In genomic region chr8:105609355-105609754, GRCm38 (mm10) we compare ENCODE assay signal across 15 mouse cellular contexts. TPM values are rescaled to one million over a fixed set of nuclear protein-coding genes. Genes with fewer than 3 reads are reported as not detected.
DNase-seq lines count a peak whose midpoint lies in the region; ATAC-seq and TF ChIP-seq lines count a peak whose summit lies in the region.
"Had no signal": no experiment of that assay in that cellular context is flagged by ENCODE, and none has a peak within 500 bp of the region (broad histone marks: within the 10 kb centered on the region; RNA-seq: fewer than 3 reads in every experiment).

No protein-coding gene starts in this region.

- TF ChIP-seq EP300 in heart, adult 2 months (IDR thresholded peaks at IDR 0.05; ENCODE audit: insufficient read depth, low read depth, low read length), result no peak
- no peak for TF ChIP-seq EP300 in lung, postnatal 0 days (IDR thresholded peaks at IDR 0.05)

- no peak for DNase-seq in heart, adult 2 months
- no peak for DNase-seq in heart, adult 9 months (ENCODE audit: low spot score in 2 of 2)
- no peak for DNase-seq in lung, postnatal 0 days (ENCODE audit: low spot score)
- no peak for DNase-seq in lung, postnatal 10 days
- DNase-seq in midbrain, embryonic 11.5 days (ENCODE audit: low spot score, missing footprints), result no peak
- DNase-seq: adrenal gland, adult 2 months; cerebellum, adult 8-10 months had no signal

- no peak overlapping the region for H3K4me2 ChIP-seq in lung, postnatal 0 days (replicated peaks; ENCODE audit: low read depth, low read length)
- no peak overlapping the region for H3K4me2 ChIP-seq in intestine, postnatal 0 days (replicated peaks; ENCODE audit: low read depth)
- no peak overlapping the region for H3K4me2 ChIP-seq in midbrain, embryonic 11.5 days
- H3K4me2 ChIP-seq: forebrain, embryonic 13.5 days; limb, embryonic 15.5 days; neural tube, embryonic 15.5 days had no signal

- ATAC-seq in lung, postnatal 0 days, result no peak
- ATAC-seq in hematopoietic stem cell, adult 5-6 weeks (replicated peaks in 1 of 2; ENCODE audit: insufficient read depth in 1 of 2, low FRiP score in 2 of 2, low TSS enrichment in 1 of 2, low read depth in 1 of 2, poor library complexity in 2 of 2, severe bottlenecking in 2 of 2), result peak; percentile 17 to 23
- ATAC-seq in megakaryocyte progenitor cell, adult 5-6 weeks (replicated peaks; ENCODE audit: poor library complexity), result peak; percentile 52
- ATAC-seq in intestine, postnatal 0 days, result no peak
- no peak for ATAC-seq in midbrain, embryonic 11.5 days (ENCODE audit: low FRiP score)
- ATAC-seq: forebrain, embryonic 13.5 days had no signal

- peaks cover 23% of the 10 kb centered on the region for H3K4me1 ChIP-seq in heart, adult 2 months (ENCODE audit: control insufficient read depth, insufficient read depth, low read length)
- peaks cover 11% of the 10 kb centered on the region for H3K4me1 ChIP-seq in lung, postnatal 0 days (ENCODE audit: insufficient read depth, low read depth, low read length)
- H3K4me1 ChIP-seq in intestine, postnatal 0 days (replicated peaks; ENCODE audit: control insufficient read depth, insufficient read depth, low read length), result peaks cover 8% of the 10 kb centered on the region; the same call in 1 of the 2 replicates
- peaks cover 20% of the 10 kb centered on the region for H3K4me1 ChIP-seq in midbrain, embryonic 11.5 days (ENCODE audit: control insufficient read depth, insufficient read depth, low read length)

- H3K4me3 ChIP-seq in heart, adult 2 months, result no peak overlapping the region
- H3K4me3 ChIP-seq in lung, postnatal 0 days (ENCODE audit: low read depth, low read length), result no peak overlapping the region
- no peak overlapping the region for H3K4me3 ChIP-seq in intestine, postnatal 0 days (ENCODE audit: low read depth, low read length)
- H3K4me3 ChIP-seq in midbrain, embryonic 11.5 days (ENCODE audit: low read depth, low read length), result no peak overlapping the region
- H3K4me3 ChIP-seq: forebrain, embryonic 13.5 days; limb, embryonic 15.5 days; neural tube, embryonic 15.5 days had no signal

- H3K36me3 ChIP-seq in heart, adult 2 months (ENCODE audit: control insufficient read depth, insufficient read depth, low read length), result peaks cover 10% of the 10 kb centered on the region; the same call in 1 of the 2 replicates
- H3K36me3 ChIP-seq in lung, postnatal 0 days (ENCODE audit: insufficient read depth, low read length), result no peaks in the 10 kb centered on the region
- no peaks in the 10 kb centered on the region for H3K36me3 ChIP-seq in intestine, postnatal 0 days (ENCODE audit: control insufficient read depth, insufficient read depth)
- H3K36me3 ChIP-seq in midbrain, embryonic 11.5 days (ENCODE audit: control insufficient read depth, insufficient read depth, low read length), result no peaks in the 10 kb centered on the region
- H3K36me3 ChIP-seq: limb, embryonic 15.5 days; neural tube, embryonic 15.5 days had no signal

- TF ChIP-seq POLR2A in heart, adult 2 months (IDR thresholded peaks at IDR 0.05; ENCODE audit: insufficient read depth, low read depth, low read length), result no peak

- H3K79me2 ChIP-seq in heart, adult 2 months (replicated peaks; ENCODE audit: control insufficient read depth, insufficient read depth, low read length), result peaks cover 11% of the 10 kb centered on the region

- H3K27ac ChIP-seq in heart, adult 2 months, result peak overlapping the region; percentile 34
- H3K27ac ChIP-seq in lung, postnatal 0 days (ENCODE audit: low read length), result peak overlapping the region; percentile 35; the same call in 1 of the 2 replicates
- no peak overlapping the region for H3K27ac ChIP-seq in intestine, postnatal 0 days (ENCODE audit: low read depth, low read length)
- H3K27ac ChIP-seq in midbrain, embryonic 11.5 days (ENCODE audit: low read depth, low read length), result no peak overlapping the region
- H3K27ac ChIP-seq: forebrain, embryonic 13.5 days; limb, embryonic 15.5 days; neural tube, embryonic 15.5 days had no signal

- H3K9ac ChIP-seq in heart, adult 2 months (ENCODE audit: low read depth, low read length), result no peak overlapping the region
- H3K9ac ChIP-seq in lung, postnatal 0 days (replicated peaks; ENCODE audit: low read depth), result no peak overlapping the region
- H3K9ac ChIP-seq in intestine, postnatal 0 days (ENCODE audit: low read depth, low read length), result no peak overlapping the region
- no peak overlapping the region for H3K9ac ChIP-seq in midbrain, embryonic 11.5 days (ENCODE audit: low read length)
- H3K9ac ChIP-seq: forebrain, embryonic 13.5 days; limb, embryonic 15.5 days; neural tube, embryonic 15.5 days had no signal

- no peaks in the 10 kb centered on the region for H3K27me3 ChIP-seq in heart, adult 2 months (ENCODE audit: control insufficient read depth, insufficient read depth, low read length)
- H3K27me3 ChIP-seq in lung, postnatal 0 days (replicated peaks; ENCODE audit: insufficient read depth, low read length), result no peaks in the 10 kb centered on the region
- peaks cover 4% of the 10 kb centered on the region; the same call in 1 of the 2 replicates for H3K27me3 ChIP-seq in intestine, postnatal 0 days (replicated peaks; ENCODE audit: control insufficient read depth, insufficient read depth, low read length)
- H3K27me3 ChIP-seq in midbrain, embryonic 11.5 days (ENCODE audit: control insufficient read depth, insufficient read depth, low read length), result peaks cover 21% of the 10 kb centered on the region; the same call in 1 of the 2 replicates

- intact Hi-C loops in heart, adult 2 months (cut with DNase I), result no loop called here

- TF ChIP-seq CTCF in heart, adult 2 months (IDR thresholded peaks at IDR 0.05), result no peak
- TF ChIP-seq CTCF in lung, postnatal 0 days (IDR thresholded peaks at IDR 0.05), result no peak
- TF ChIP-seq CTCF in intestine, postnatal 0 days (IDR thresholded peaks at IDR 0.05; ENCODE audit: low read depth), result no peak

- H3K9me3 ChIP-seq in lung, postnatal 0 days (ENCODE audit: low read length), result no peaks in the 10 kb centered on the region
- H3K9me3 ChIP-seq in intestine, postnatal 0 days (ENCODE audit: control insufficient read depth), result no peaks in the 10 kb centered on the region
- H3K9me3 ChIP-seq in midbrain, embryonic 11.5 days (ENCODE audit: control insufficient read depth, low read length), result no peaks in the 10 kb centered on the region
- H3K9me3 ChIP-seq: forebrain, embryonic 13.5 days; limb, embryonic 15.5 days; neural tube, embryonic 15.5 days had no signal

- WGBS in heart, adult 2 months, result 38% methylated on average over 2 of the region's 2 CpGs
- WGBS in lung, postnatal 0 days, result 56% methylated on average over 2 of the region's 2 CpGs
- WGBS in intestine, postnatal 0 days, result 64% methylated on average over 2 of the region's 2 CpGs
- 80% methylated on average over 2 of the region's 2 CpGs for WGBS in midbrain, embryonic 11.5 days

RNA-seq across cellular contexts. Expression of gene Ripor1, which starts 4.3 kb away (rescaled TPM):
- total RNA-seq in heart, adult 2 months (2021), result 10 to 100 TPM; 42.5 to 51.6 TPM
- 39.2 TPM in 2 replicates for polyA plus RNA-seq in heart, adult 2 months (2012; rRNA removed)
- polyA plus RNA-seq in lung, postnatal 0 days (2015; fragmentation: Nextera tagmentation; extraction: Ambion mirVana), result 25.5 and 28.5 TPM in 2 replicates
- 11.7 and 18.1 TPM in 2 replicates for total RNA-seq in hematopoietic stem cell, adult 5-6 weeks (2017)
- 46.9 and 53.0 TPM in 2 replicates for total RNA-seq in megakaryocyte progenitor cell, adult 5-6 weeks (2015)
- total RNA-seq in megakaryocyte progenitor cell, adult 5-6 weeks (2017), result 6.4 and 6.6 TPM in 2 replicates
- 10.2 and 10.3 TPM in 2 replicates for polyA plus RNA-seq in intestine, postnatal 0 days (2015; fragmentation: Nextera tagmentation; extraction: Ambion mirVana)
- 10.5 and 12.9 TPM in 2 replicates for polyA plus RNA-seq in midbrain, embryonic 11.5 days (2014; fragmentation: Nextera tagmentation; extraction: Ambion mirVana)

RNA-seq across cellular contexts. Expression of gene Ctcf, which starts 27.0 kb away (rescaled TPM):
- total RNA-seq in heart, adult 2 months (2021), result 10 to 100 TPM; 41.4 to 41.9 TPM
- polyA plus RNA-seq in heart, adult 2 months (2012; rRNA removed), result 9.3 and 13.6 TPM in 2 replicates
- 71.3 and 73.6 TPM in 2 replicates for polyA plus RNA-seq in lung, postnatal 0 days (2015; fragmentation: Nextera tagmentation; extraction: Ambion mirVana)
- 116 and 202 TPM in 2 replicates for total RNA-seq in hematopoietic stem cell, adult 5-6 weeks (2017)
- 95.7 and 103 TPM in 2 replicates for total RNA-seq in megakaryocyte progenitor cell, adult 5-6 weeks (2015)
- total RNA-seq in megakaryocyte progenitor cell, adult 5-6 weeks (2017), result 88.1 and 104 TPM in 2 replicates
- 42.2 and 44.7 TPM in 2 replicates for polyA plus RNA-seq in intestine, postnatal 0 days (2015; fragmentation: Nextera tagmentation; extraction: Ambion mirVana)
- 112 and 115 TPM in 2 replicates for polyA plus RNA-seq in midbrain, embryonic 11.5 days (2014; fragmentation: Nextera tagmentation; extraction: Ambion mirVana)

RNA-seq across cellular contexts. Expression of gene Agrp, which starts 27.8 kb away (rescaled TPM):
- not detected for total RNA-seq in heart, adult 2 months (2021)
- 0.31 TPM in 1 of 2 replicates, not detected in the other for polyA plus RNA-seq in heart, adult 2 months (2012; rRNA removed)
- 0.44 and 0.75 TPM in 2 replicates for polyA plus RNA-seq in lung, postnatal 0 days (2015; fragmentation: Nextera tagmentation; extraction: Ambion mirVana)
- not detected in 2 replicates for total RNA-seq in hematopoietic stem cell, adult 5-6 weeks (2017)
- total RNA-seq in megakaryocyte progenitor cell, adult 5-6 weeks (2015), result not detected in 2 replicates
- not detected in 2 replicates for total RNA-seq in megakaryocyte progenitor cell, adult 5-6 weeks (2017)
- polyA plus RNA-seq in intestine, postnatal 0 days (2015; fragmentation: Nextera tagmentation; extraction: Ambion mirVana), result 0.43 and 1.1 TPM in 2 replicates
- 0.56 and 0.68 TPM in 2 replicates for polyA plus RNA-seq in midbrain, embryonic 11.5 days (2014; fragmentation: Nextera tagmentation; extraction: Ambion mirVana)
- total RNA-seq: heart, adult 18-20 months; left cerebral cortex, postnatal 10 days had no signal

RNA-seq across cellular contexts. Expression of gene Atp6v0d1, which starts 43.5 kb away (rescaled TPM):
- 10 to 100 TPM; 46.4 to 48.9 TPM for total RNA-seq in heart, adult 2 months (2021)
- 61.7 and 69.0 TPM in 2 replicates for polyA plus RNA-seq in heart, adult 2 months (2012; rRNA removed)
- polyA plus RNA-seq in lung, postnatal 0 days (2015; fragmentation: Nextera tagmentation; extraction: Ambion mirVana), result 141 and 146 TPM in 2 replicates
- 37.7 and 39.7 TPM in 2 replicates for total RNA-seq in hematopoietic stem cell, adult 5-6 weeks (2017)
- total RNA-seq in megakaryocyte progenitor cell, adult 5-6 weeks (2015), result 137 and 142 TPM in 2 replicates
- 50.5 and 56.6 TPM in 2 replicates for total RNA-seq in megakaryocyte progenitor cell, adult 5-6 weeks (2017)
- polyA plus RNA-seq in intestine, postnatal 0 days (2015; fragmentation: Nextera tagmentation; extraction: Ambion mirVana), result 140 and 151 TPM in 2 replicates
- 121 and 129 TPM in 2 replicates for polyA plus RNA-seq in midbrain, embryonic 11.5 days (2014; fragmentation: Nextera tagmentation; extraction: Ambion mirVana)

Comparison
In these comparisons a context has a peak if more than half of its experiments do, and no peak if none do; other contexts are left out.
1. H3K27ac ChIP-seq: peak in heart, adult 2 months (single experiment) and lung, postnatal 0 days (single experiment); none in intestine, postnatal 0 days (single experiment) and midbrain, embryonic 11.5 days (single experiment).
2. ATAC-seq: peak in hematopoietic stem cell, adult 5-6 weeks (2 of 2) and megakaryocyte progenitor cell, adult 5-6 weeks (single experiment); none in lung, postnatal 0 days (single experiment), intestine, postnatal 0 days (single experiment) and midbrain, embryonic 11.5 days (single experiment).